Mouse (Mus musculus): ENCODE data around the gene Jak2. TPM values are rescaled to one million over a fixed set of nuclear protein-coding genes. Genes with fewer than 3 reads are reported as not detected.

Gene Jak2
- 19.6 and 22.3 TPM in 2 replicates for total RNA-seq (2021)
- long read RNA-seq, experiment 1, full-length matches to known transcripts: 6 of 11 reads
- long read RNA-seq, experiment 1, partial matches to known transcripts: 4 of 11 reads
- long read RNA-seq, experiment 1, other reads (novel, unspliced or antisense): 1 of 11 reads
- long read RNA-seq, experiment 2, full-length matches to known transcripts: 3 of 6 reads
- long read RNA-seq, experiment 2, partial matches to known transcripts: 2 of 6 reads
- long read RNA-seq, experiment 2, other reads (novel, unspliced or antisense): 1 of 6 reads

DNA sequence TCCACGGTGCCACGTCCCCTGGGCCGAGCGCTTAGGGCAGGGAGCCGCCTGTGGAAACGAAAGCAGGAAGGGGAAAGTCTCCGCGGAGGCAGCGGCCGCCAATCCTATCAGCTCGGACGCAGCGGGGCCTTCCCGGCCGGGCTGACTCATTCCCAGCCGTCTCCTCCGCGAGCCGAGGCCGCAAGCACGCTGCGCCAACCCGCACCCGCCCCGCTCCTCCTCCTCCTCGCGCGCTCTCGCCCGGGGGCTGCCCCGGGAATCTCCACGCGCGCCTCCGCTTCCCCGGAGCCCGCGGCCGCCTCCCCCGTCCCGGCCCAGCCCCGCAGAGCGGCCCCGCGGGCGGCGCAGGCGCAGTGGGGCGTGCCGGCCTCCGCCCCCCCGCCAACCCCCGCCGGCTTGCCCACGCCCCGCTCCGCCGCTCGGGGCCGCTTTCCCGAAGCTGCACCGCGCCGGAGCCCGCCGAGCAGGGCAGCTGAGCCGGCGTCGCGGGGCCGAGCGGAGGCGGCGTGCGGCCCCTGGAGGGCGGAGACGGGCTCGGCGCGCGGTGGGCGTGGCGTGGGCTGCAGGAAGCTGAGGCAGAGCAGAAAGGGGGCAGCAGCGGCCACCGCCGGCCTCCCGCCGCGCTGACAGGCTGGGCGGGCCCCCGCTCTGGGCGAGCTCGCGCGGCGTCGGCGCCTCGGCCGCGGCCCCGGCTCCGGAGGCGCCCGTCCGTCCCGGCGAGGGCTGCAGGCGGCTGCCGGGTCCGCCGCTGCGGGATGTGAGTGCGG is at the start of gene Jak2:
Jak2 (plus strand) TSS at position 638 of the 767 bp plus-strand sequence.
- DNase-seq: peak; percentile 97

DNA sequence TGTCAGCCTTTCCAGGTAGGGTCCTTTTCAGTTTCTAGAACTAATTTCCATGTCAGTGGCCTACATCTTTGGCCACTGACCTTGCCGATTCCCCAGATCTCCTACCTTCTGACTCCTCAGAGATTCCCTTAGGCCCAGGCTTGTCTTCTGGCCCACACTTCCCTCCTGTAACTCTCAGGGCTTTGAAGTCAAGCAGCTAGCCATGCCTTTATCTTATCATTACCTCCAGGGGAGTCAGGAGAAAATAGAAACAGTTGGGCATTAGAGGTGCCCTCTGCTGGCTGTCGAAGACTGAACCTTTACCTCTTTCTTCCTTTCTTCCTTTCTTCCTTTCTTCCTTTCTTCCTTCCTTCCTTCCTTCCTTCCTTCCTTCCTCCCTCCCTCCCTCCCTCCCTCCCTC is 48.3 kb upstream of the Jak2 start:
- DNase-seq: no peak

DNA sequence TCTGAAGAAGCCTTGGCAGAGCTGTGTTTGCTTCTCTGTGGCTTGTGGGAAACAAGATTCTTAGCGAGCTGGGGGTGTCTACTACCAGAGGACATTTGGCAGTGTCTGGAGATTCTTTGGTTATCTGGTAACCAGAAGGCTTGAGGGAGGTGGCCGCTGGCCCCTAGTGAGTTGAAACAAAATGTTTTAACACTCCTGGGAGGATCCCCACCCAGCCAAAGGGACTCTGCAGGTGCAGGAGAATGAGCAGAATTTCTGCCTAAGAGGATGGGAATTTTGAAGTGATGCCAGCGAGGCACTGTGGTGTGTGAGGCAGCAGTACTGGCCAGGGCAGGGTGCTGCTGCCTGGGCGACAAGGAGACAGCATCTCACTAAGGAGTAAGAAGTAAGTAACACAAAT is 47.0 kb upstream of the Jak2 start:
- DNase-seq: no peak

DNA sequence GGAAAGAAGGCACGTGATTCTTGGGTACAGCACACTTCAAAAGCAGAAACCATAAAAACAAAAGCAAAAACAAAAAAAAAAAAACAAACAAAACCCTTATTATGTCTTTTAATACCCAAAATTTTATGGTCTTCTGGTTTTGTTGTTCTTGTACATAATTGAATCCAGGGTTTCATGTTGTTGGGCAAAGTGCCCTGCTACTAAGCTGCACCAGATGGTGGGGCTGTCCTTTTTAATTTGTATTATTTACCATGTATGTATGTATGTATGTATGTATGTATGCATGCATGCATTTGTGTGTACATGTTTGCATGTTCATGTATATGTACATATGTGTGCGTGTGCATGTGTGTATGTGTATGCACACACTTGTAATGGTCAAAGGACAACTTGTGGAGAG is 46.4 kb upstream of the Jak2 start:
- no peak for DNase-seq

DNA sequence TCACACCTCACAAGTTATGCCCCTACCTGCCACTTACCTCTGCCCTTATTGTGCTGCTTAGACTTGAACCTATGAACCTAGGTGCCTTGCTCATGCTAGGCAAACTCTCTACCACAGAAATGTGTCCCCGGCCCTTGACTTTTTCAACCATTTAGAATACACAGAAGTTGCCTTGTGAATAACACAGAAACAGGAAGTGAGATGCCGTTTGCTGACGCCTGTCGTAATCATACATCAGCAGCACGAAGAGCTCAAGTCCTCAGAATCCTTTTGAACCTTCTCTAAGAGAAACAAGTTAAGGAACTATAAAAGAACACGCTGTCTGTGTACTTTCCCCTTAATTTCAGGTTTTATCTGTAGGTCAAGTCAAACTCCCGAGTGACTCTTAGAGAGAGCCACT is 41.7 kb upstream of the Jak2 start:
- DNase-seq: no peak

DNA sequence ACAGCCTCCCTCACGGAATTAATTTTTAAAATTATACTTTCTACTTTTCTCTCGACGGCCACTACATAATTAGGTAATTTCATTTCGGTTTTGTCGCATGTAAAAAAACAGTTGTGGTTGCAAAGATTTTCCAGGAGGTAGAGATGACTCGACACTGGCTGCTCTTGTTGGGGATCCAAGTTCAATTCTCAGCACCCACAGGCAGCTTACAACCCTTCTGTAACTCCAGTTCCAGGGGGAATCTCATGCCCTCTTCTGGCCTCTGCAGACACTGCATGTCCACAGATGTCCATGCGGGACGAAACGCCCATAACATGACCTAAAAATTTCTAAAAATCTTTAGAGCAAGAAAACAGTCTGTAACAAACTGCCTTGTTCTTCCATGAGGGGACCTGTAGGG is 41.3 kb upstream of the Jak2 start:
- no peak for DNase-seq

DNA sequence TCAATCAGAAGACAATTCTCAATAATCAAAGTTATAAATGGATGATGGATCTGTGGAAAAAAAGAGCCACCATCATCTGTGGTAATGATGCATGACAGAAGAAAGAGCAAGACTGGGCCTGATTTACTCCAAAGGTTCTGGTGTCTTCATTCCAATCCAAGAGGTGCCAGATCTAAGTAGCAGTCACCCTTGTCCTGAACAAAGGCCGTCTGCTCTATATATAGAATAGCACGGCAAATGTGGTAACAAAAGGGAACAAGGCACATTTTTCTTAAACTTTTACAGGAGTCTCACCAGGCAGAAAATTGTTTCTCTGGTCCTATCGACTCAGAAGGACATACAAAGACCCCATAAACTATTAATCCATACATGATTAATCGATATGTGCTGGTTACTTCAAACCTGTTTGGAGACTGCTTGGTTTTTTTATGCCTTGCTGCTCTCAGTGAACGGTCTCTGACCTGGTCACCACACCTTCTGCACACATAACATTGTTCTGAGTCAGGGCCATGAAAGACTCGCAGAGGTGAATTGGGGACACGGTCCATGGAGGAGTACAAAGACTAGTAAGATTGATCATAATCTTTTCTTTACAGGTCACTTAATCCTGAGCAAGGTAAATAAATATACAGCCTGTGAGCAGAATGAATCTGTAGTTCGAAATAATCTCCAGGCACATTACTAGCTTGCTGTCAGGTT is 35.7 kb upstream of the Jak2 start:
- no peak for DNase-seq

DNA sequence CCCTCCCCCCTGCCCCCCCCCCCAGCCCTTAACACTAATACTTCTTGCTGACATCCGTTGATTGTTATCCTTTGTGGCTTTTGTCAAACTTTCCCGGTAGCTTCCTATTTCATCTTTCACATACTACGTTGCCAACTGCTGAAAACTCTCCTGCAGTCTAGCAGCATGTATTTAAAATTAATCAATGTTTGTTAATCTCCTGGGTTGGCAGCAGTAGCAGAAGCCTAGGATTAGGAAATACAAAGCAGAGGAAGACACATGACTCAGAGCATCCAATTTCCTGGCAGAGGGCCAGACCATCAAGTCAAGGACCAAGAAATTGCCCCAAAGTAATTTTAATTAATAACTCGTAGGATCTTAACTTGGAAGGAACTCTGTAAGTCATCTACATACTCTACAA is 29.8 kb upstream of the Jak2 start:
- peak; percentile 23 for DNase-seq

DNA sequence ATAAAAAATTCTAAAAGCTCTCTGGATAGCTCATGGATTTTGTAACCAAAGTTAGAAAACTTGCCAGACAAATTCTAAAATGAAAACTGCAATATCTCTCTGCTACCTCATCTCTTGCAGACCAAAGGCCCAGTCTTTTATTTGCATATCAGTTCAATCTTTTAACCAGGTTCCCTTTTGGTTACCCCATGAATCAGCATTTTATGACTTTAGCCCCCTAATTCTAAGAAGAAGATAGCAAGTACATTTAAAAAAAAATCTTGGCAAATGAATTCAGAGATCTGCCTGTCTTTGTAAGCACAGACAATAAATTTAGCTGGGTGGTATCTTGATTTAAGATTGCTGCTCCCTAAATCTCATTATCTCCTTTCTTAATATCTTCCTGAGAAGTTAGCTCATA is 26.7 kb upstream of the Jak2 start:
- DNase-seq: no peak

DNA sequence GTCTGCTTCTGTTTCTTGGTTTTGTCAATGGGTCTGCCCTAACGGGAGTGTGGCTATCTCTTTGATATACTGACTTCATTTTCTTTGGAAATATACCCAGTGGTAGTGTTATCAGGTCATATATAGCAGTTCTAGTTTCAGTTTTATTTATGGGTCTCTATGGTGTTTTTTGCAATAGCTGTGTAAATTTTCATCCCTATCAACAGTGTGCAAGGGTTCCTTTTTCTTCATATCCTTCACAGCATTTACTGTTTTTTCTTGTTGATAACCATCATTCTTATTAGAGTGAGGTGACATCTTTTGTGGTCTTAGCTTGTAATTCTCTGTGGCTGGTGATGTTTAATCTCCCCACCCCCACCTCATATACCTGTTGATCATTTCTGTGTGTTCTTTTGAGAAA is 24.6 kb upstream of the Jak2 start:
- no peak for DNase-seq

DNA sequence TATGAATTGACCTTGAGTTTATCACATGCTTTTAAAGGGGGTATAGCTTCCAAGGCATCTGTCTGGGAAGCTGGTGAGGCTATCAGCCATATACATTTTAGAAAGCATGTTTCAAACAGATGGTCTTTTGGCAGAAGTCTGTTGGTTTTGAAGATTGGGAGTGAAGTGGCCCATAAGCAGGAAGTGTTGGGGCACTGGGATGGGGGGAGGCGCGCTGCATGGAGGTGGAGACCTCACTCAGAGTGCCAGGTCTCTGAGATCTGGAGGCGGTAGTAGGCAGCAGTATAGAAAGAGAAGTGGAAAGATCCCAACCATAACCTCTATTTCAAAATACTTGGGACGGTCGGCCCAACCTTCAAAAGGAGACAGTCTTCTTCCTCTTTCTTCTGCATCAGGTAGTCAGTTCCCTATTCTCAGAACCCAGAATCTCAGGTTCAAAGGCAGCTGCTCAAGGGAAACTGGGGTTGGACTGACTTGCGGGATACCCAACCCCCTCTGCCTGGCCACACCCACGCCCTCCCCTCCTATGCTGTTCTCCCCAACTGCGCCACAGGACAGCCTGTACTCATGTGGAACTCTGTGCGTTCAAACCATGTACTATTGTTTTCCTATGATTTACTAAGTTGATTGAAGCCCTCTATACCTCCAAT is 23.6 kb upstream of the Jak2 start:
- no peak for DNase-seq

DNA sequence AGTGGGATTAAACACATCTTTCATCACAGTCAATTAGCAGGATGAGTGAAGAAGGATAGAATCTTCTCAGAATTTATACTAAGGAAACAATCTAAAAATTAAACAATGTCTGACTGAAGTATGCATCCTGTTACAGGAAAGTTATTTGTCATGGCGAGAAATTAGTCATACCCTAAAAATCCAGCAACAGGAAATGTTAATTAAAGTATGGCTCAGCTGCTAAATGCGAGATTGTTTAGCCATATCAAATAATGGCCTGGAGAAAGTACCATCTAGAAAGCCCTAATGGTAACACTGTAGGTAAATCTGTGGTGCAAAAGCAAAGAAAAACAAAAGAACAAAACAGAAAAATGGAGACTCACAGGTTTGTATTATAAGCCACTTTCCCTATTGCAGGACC is 22.6 kb upstream of the Jak2 start:
- no peak for DNase-seq

DNA sequence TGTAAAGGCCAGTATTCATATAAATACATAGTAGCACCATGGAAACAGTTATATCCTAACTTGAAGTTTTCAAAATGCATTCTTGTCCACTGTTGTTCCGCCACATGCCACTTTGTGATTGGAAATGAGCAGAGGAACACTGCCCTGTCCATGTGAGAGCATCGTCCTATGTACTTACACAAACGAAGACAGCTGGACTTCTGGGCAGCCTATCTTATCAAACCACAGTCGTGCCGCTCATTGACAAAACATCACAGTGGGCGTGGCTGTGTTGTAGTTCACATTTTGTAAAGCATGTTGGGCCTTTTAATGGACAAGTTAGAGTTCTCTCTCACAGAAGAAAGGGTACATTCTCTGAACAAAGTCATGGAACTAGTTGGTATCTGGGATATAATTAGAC is 18.9 kb upstream of the Jak2 start:
- no peak for DNase-seq

DNA sequence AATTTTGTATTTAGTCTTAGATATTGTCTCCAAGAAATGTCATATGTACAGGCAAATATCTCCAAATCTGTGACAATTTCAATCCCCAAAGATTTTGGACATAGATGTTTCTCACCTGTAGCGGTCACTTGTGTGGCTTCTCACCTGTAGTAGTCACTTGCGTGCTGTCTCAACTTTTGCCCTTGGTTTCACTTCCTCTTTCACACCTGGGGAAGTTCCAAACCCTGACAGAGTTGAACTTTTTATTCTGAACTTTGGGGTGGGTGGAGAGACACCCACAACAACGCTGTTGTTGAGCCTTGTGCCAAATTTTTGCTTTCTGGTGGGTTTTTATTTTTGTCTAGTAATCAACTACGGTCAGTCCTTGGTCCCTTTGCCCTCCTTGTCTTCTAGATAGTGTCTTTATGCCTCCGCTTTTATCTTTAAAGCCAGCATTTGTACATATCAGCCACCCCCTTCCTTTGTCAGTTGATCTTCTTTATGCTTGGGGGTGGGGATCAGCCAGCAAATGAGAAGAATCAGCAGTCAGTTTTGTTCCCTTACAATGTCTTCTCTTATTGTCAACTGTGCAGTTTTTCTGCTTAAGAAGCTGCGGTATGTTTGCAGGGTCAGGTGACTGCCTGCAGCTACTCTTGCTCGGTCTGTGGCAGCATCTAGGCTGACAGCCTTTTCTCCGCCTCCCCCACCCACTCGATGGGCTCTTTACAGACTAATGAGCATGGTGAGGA is 14.8 kb upstream of the Jak2 start:
- no peak for DNase-seq

DNA sequence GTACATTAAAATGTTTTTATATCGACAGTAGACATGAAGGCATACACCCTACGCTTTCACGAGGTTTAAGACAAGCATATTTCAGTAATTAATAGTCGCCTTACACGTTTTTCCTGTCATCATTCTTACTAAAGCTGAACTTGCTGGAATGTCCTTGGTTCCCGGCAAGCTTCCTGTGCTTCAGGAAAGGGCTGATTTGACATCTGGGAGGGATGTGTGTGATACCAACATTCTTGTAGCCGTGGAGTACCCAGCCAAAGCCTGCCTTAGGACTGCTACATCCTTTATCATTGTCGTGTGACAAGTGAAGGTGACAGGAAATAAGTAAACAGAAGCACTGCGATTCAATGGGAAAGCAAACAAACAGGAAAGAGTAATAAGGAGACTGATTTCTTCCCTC is 13.5 kb upstream of the Jak2 start:
- DNase-seq: no peak

DNA sequence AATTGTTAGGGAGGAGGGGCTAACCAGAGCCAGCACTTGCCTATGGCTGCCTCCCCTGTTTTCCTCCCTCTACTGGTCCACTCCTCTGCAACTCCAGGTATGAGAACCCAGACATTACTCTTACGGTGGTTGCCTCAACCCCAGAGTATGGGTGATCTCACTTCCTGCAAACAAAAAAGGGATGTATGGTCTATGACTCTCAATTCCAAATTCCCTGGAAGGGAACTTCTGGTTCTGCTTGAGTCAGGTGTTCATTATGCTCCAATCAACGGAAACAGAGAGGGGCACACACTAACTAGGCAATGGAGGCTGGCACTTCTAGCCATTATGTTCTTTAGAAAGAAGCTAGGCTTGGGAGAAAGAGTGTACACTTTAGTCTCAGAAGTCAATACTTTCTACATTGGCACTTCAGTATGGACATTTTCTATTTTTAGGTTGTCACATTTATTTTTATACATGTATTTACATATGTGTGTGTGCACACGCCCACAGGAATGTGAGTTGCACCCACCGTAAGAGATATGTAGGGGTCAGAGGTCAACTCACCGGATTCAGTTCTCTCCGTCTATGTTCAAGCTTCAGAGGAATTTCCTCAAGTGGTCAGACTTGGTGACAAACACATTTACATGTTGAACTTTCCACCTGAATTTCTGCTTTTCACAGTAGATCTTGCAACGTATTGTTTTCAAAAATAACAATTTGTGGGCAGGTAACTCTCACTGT is 12.0 kb upstream of the Jak2 start:
- no peak for DNase-seq

DNA sequence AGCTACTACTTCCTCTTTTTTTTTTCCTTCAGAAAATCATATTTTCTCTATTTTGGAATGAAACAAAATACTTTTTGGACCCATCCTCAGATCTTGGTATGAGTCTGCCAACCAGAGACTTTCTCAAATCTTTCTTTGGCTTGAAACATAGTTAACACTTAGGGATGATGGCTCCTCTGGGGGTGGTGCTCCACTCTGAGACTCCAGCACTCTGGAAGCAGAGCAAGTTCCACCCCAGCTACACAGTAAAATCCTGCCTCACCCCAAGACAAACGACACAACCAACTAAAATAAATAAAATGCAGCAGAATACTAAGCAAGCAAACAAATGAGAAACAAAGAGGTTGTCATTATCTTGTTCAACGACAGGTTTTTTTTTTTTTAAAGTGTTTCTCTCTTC is 11.0 kb upstream of the Jak2 start:
- DNase-seq: no peak

DNA sequence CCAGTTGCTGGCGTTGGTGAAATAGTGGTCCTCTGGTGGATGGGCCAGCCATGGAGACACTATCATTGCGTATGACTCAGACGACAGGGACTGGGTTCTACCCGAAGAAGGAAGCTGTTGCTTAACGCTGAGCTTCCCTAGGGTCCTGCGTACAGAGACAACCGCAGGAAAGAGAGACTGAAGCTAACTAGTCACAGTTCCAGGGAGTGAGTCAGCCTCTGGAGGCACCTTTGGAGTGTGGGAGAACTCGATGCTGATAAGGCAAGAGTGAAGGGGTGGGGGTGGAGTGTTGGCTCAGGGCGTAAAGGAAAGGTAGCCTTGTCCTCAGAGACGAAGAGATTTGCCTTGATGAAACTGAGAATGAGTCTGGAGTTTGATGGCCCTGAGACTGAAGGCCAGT is 10.0 kb upstream of the Jak2 start:
- DNase-seq: no peak

DNA sequence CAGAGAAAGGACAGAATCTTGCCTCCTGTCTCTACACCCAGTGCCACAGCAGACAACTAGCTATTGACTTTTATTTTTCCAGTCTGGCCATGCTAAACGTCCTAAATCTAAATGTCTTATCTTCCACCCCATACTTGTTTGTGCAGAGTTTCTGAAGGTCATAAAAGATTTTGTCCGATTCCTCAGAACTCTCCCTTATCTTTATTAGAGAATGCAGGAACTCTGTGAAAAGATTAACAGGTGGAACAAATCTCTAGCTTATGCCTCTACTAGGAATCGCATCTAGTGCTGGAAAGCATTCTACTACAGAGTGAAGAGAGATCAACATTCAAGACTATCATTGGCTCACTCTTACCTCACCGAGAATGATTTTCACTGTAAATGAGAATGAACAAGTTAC is 1.7 kb upstream of the Jak2 start:
- no peak for DNase-seq

DNA sequence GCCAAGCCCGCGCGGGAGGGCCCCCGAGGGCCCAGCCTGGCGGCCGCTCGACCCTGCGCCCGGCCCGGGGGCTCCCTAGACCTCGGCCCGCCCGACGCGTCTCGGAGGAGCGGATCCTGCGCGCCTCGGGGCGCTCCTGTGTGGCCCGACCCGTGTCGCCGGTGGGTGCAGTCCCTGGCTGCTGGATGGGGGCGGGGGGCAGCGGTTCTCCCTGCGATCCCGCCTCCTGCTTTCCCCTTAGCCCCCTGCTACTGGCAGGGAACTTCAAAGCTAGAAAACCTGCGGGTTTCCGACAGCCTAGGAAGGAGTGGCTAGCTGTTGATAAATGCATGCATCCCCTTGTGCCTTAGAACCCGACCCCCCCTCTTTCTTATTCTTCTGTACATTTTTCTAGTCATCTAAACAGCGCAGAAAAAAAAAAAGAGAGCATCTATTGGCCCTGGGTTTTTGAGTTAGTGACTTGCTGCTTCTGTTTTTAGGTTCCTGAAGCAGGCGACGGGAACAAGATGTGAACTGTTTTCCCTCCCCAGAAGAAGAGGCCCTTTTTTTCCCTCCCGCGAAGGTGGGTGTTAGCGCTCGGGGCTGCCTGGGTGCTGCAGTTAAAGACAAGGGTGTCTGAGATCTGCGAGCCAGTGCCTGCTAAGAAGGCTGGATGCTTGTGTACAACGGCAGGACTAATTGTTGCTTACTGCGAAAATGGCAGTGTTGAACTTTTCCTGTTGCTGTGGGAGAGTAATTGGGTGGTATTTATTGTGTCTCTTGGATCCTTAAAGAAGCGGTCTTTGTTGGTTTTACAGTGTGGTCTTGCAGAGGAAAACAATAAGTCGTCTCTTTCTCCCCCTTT is 552 bp downstream of the Jak2 start:
- peak; percentile 31 for DNase-seq
